Mouse (Mus musculus): ENCODE data around the gene Phpt1.

Phpt1 gene

DNA sequence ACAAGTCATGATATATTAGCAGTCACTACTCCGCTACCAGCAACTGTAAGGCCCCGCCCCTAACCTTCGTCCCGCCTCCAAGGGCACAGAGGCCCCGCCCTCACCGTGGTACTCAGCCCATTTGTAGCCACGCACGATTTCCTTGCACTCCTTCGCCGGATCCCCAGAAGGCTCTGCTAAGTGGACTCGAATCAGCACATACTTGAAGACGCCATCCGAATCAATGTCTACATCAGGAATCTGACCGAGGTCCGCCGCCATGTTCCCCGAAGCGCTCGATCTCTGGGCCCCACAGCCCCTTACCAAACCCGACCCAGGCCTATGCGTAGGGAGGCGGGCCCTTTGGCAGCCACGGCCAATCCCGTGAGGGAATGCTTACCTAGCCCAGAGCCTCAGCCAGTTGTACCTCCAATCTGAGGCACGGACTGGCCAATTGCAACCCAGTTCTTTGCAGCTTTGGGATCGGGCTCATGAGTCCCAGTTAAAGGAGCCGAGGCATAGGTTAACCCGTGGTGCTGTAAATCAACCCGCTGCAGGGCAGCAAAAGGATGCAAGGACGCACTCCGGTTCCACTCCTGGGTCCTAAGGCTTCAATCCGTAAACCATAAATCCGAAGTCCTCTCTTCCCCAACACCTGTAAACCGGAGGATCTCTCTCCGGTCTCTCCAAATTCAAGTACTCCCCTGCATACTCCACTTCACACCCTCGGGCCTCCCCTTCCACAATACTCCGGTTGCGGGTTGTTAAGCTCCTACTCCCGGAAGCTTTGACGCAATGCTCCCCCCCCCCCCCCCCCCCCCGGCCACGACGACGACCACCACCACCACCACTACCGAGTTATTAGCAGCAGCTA lies at the start of gene Phpt1, which contains the start of gene Mamdc4:
Phpt1 (minus strand) TSS at position 646 of the 853 bp plus-strand sequence.
Mamdc4 (minus strand) TSS at position 267 of the 853 bp plus-strand sequence.
- DNase-seq (ENCODE audit: inconsistent ontology term) = peak; percentile 98

DNA sequence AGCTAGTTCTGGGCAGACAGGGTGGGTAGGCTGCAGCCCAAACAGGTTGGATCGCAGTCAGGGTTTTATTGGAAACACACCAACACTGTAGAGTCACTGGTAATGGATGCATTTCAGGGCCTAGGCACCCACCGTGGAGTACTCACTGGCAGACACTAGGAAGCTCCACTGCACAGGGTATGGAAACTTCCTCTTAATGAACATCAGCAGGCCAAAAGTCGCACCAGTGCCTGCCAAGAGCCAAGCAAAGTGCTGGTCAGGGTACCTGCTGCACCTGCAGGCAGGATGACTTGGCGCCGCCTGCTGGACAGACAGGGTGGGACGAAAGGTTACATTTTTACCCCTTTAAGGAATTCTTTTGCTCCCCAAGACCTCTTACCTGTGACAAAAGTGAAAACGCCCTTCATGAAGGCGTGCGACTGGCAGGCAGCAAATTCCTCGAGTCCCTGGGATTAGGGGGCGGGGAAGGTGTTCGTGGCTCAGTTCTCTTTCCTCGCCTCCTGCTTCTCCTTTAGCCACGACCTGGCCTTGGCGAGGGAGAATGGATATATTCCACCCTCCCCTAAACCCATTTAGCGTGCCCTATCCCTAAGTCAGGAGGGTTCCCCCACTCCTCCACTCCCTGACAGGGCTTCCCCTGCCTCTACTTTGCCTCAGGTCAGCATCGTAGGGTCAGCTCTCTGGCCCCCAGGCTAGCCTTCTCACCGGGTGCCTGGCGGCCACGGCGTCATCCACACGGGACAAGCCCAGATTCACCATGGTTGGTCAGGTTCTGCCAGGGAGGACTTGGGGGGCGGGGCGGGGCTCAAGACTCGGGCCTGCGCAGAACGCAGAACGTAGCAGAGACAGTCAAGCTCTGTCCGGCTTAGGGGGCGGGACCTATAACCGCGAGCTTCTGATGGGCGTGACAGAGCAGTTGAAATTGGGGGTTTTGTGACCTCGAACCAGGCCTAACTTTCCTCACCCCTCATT lies 46.5 kb upstream of the Phpt1 start, which contains the start of gene Tmem141:
Tmem141 (minus strand) TSS at position 777 of the 972 bp plus-strand sequence.
- peak; percentile 95 for DNase-seq (ENCODE audit: inconsistent ontology term)

DNA sequence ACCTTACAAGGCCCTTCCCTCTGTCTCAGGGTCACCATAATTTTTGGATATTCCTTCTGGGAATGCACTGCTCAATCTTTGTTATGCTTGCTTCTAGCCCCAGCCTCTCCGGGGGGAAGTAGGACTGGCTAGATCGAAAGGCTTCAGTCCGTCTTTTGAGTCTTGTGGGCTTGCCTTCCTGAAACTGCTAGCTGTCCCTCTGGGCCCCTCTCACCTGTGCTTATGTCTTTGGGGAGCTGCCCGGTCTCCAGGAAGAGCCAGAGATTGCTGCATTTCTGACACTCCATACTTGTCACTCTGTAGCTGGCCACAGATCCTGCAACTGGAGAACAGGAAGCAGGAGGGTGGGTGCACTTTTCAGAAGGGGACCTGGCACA lies 45.8 kb upstream of the Phpt1 start:
- no peak for DNase-seq (ENCODE audit: inconsistent ontology term)

DNA sequence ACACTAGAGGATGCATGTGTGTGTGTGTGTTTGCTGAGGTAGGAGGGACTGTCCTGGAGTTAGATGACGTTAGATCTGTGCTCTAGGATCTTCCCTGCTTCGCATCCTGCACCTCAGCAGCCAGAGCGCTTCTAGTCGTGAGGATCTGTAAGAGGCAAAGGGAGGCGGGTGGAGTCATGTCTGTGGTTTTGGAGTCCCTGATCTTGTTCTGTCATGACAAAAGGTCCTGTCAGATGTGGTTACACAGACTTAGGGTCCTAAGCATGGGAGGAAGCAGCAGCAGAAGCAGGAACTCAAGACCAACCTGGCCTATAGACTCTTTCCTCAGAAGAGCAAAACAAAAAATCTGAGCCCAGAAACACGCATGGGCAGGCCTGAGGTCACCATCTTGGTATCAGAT lies 45.4 kb upstream of the Phpt1 start:
- DNase-seq (ENCODE audit: inconsistent ontology term) = no peak

DNA sequence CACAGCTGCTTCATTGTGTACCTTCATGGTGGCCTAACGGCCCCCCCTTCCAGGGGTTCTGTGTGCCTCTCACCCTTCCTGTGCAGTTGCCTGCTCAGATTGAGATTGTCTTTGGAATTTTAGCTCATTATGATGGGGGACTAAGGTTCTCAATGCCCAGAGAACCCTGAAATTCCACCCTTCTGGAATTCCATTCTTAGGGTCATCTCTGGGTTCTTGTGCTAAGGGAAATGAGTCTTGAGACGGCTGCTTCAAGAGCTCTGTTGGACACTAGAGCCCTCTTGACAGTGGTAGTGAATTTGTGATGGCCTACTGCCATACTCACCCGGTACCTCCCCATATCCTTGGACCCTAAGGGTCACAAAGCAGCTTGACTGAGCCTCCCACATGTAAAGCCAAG lies 42.6 kb upstream of the Phpt1 start, which contains the start of gene Ccdc183:
Ccdc183 (minus strand) TSS at position 101 of the 400 bp plus-strand sequence.
- no peak for DNase-seq (ENCODE audit: inconsistent ontology term)

DNA sequence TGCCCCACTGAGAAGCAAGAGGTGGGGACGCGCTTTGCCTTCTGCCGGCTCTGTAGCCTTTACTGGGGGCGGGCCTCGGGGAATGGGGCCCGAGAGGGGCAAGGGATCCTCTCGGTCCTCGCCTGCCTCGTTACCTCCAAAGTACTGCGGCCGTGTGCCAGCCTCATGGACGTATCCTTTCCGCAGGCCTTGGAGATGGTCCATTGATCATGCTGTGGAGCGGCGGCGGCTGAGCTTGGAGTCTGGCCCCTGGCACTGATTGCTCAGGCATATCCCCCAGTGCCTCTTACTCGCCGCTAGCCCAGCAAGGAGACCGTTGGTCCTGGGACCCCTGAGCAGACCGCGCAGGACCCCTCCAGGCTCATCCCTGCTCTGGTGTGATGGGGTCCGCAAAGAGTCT lies 41.4 kb upstream of the Phpt1 start:
- no peak for DNase-seq (ENCODE audit: inconsistent ontology term)

DNA sequence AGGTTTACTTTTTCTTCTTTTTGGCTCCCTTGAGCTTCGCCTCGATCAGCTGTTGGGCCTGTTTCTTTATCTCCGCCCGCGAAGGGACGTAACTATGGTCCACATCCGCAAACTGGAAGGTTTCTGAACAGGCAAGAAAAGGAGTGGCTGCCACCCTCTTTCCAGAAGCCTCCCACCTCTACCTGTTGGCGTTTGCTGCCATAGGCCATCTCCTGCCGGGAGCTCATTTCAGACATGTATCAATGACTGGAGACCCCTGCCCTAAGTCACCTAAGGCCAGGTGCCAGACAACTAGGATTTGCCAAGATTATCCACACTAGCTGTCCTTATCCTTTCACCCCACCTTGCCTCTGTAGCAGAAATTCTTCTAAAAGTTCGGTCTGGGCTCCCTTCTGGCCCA lies 33.6 kb upstream of the Phpt1 start:
- DNase-seq (ENCODE audit: inconsistent ontology term) = peak; percentile 3

DNA sequence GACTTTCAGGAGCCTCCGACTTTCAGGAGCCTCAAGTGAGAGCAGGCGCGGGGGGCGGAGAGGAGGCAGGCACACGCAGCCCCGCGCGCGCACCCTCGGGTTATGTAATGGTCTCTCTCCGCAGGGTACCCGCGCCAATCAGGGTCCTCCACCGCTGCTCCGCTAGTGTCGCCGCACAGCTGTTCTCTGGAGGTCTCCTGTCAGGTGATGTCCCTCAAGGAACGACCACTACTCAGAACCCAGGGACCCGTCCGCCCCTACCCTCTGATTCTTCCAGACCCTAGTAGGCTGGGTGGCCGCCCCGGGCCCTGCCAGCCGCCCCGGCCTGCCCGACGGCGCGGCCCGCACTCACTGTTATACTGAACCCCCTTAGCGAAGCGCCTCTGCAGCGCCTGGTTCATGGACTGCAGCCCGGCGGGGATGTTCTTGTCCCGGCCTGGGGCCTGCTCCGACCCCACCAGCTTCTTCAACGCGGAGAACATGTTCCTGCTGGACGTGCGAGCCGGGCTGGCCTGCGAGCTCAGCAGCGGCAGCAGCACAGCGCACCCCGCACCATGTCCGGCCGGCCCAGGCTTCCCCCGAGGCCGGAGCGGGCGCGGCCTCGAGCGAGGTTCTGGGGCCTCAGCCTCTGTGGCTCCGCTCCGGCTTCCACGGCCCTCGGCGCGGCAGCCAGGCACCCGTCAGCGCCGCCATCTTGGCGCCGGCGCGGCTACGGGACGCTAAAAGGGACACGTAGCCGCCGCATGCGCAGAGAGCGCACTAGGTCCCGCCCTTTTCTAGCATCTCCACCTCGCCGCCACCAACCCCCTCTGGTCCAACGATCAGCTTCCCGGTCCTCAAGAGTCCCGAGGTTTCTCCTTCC lies 33.0 kb upstream of the Phpt1 start, which contains the start of gene Rabl6:
Rabl6 (minus strand) TSS at position 761 of the 862 bp plus-strand sequence.
- DNase-seq (ENCODE audit: inconsistent ontology term) = peak; percentile 91

DNA sequence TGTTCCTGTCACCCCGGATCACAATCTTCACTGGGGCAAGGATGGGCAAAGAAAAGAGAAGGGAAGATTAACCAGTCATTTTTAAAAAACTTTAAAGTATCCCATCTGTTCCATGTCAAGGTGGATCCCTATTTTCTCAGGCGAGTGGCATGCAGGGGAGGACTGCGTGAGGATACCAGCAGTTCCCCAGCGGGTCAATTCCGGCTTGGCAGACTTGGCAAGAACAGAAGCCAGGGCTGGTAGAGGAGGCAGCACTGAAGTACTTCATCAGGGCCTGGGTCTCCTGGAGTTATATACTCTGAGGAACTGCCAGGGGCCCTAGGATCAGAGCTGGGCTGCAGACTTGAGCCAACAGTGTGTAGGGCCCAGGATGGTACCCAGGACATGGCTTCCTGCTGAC lies 27.5 kb upstream of the Phpt1 start:
- DNase-seq (ENCODE audit: inconsistent ontology term) = no peak

DNA sequence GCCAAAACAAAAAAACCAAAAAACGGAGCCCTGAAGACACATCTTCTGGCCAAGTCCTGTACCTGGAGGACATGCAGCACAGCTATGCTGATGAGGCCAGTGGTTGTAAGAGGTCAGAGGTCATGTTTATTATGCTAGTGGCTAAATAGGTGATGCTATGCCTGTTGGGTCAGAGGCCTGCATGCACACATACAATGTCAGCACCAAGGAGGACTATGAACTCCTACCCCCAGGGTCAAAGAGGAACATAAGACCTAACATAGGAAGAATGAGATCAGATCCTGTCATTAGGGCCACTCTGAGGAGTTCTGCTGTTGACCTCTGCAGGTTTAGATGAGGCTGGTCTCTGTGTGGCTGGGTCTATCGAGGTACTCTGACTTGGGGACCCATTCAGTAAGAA lies 25.0 kb upstream of the Phpt1 start:
- DNase-seq (ENCODE audit: inconsistent ontology term) = no peak

DNA sequence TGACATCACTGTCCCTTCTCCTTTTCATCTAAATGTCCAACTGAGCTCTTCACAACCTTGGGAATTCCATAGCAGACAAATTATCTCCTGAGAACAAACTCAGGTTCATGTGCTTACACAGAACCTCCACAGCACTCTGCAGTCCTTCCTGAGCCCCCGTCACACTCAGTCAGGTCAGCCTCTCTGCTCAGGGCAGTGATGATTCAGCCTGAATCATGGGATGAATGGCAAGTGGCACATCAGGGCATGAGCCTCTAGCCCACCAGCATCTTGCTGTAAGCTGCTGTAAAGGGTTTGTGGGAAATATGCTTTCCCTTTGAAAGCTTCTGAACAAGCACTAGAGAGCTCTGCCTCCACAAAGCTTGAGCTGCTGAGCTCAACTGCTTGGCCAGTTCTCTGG lies 23.7 kb upstream of the Phpt1 start:
- DNase-seq (ENCODE audit: inconsistent ontology term) = no peak

DNA sequence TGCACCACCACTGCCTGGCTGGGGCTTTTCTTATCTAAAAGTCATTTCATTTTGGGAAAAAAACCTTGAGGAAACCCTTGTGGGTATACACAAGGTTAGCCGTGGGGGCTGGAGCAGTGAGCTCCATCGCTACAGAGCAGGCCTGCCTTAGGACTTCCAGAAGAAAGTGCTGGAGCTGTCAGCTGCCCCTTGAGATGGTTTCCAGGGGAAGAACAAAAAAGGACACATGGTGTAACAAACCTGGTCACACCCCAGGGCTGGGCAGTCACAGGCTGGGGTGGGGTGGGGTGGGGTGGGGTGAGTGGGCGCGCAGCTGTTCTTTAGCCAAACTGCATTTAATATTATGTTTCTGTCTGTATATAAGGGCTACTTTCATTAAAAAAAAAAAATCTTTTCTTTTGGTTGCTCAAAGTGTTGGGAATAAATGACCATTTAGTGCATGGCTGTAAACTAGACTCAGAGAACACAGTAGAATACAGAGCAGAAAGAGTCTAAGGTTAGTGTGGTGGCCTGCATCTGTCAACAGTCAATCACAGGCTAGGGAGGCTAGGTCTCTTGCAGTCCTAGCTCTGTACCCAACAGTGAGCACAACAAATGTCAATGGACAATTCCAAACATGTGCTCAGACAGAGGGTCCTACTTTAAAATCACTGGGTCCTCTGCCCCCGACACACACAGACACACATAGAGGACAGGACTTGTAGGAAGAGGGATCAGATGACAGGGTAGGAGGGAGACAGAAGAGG lies 21.9 kb upstream of the Phpt1 start:
- no peak for DNase-seq (ENCODE audit: inconsistent ontology term)

DNA sequence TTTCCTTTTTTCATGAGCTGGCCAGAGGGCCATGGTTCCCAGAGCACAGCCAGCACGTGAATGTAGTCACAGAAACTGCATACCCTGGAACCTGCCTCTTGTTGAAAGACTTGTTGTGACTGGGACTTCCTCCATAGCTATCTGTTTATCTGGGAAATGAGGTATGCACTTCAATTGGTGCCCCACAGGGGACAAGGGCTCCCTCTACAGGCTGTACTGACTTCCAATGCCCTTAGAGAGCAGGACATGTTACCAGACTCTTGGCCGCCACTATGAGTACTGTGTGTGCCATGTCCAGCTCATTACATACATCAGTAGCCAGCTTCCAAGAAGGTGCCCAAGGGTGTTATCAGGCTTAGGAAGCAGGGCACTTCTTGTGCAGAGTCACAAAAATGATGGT lies 16.8 kb upstream of the Phpt1 start:
- no peak for DNase-seq (ENCODE audit: inconsistent ontology term)

DNA sequence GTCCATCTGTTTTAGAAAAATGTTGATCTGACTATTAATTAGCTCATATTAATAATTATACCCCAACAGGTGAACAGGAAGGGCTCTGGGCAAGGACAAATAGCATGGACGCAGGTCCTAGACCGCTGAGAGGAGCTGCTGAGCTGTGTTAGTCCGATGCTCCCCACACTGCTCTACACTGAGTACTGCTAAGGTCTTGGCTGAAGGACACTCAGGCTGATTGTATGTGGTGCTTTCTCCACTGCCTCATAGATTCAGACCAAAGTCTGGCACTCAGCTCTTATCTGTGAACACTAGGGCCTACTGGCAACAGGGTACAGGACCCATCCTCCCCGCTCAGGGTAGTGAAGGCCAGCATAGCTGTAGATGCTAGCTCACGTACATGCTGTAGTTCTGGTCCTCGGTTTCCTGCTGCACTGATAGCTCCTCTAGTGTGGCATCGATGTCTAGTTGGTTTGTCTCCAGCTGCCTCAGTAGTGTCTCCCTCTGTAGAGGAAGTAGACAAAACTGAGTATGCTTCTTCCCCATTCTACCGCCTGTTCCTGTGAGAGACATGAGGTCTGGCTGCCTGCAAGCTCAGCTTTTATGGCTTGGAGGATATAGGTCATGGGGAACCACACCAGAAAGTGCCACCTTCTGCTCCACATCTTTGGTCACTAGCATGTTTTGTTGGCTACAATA lies 13.3 kb upstream of the Phpt1 start:
- DNase-seq (ENCODE audit: inconsistent ontology term) = no peak

DNA sequence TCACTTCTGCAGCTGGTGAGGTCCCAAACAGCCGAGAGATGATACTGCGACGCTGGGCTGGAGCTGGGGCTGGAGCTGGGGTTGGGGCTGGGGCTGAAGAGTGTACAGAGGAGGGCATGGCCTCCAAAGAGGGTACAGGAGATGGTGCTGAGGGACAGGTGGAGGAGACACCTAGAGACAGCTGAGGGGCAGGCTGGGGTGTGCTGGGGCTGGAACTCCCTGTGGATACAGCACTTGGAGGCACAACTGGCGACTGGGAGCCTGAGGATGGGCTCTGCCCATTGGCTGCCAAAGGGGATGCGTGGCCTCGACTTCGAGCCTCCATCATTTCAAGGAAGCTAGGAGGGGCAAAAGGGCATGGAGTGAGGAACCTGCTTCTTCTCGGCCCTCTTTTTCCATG lies 12.3 kb upstream of the Phpt1 start:
- DNase-seq (ENCODE audit: inconsistent ontology term) = no peak

DNA sequence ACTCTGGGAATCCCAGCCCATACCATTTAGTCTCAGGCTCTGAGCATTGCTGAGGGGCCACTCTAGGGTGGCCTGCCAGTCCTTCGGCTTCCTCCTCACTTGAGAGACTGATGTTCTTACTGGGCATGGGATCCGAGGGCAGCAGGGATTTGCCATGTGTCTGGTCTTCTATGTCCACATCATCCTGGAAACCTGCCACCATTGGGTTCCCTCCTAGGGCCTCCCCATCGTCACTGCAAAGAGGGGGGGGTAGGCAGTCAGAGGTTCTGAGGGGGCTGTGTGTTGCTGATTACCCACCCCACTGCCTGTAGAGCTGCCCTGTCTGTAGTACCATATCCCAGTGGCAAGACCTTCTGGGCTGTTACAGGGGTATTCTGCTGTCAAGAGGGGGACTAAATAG lies 10.6 kb upstream of the Phpt1 start:
- DNase-seq (ENCODE audit: inconsistent ontology term) = no peak

DNA sequence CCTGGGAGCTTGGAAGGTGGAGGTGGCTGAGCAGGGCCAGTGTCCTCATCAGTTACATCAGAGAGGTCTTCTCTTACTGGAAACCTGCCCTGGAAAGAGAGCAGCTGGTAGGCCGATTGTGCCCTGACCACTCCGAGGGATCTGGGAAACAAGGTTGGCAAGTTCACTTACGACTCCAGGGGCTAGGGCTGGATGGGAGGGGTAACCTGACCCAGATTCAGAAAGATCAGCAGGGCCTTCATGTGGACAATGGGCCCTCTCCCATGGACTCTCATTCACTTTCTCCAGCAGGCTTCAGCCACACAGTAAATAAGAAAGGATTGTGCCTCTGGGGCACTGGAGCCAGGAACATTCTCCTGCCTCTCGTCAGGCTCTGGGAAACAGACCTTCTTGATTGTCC lies 9.8 kb upstream of the Phpt1 start:
- no peak for DNase-seq (ENCODE audit: inconsistent ontology term)

DNA sequence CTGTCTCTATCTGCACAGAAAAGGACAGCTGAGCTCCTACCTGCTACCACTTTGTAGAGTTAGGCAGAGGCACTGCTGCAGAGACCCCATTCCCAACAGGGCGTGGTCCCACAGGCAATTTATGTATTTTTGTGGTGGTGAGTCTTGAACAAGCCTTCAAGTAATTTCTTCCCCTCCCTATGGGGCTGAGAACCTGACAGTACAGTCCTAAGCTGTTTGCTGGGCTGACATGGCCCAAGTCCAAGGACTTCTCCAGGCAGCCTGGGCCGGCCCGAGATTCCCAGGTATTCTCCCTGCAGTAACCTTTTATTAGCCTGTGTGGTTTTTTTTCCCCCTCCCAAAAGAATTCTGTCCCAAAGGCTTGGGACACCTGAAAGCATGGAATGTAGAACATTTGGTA lies 9.1 kb upstream of the Phpt1 start:
- DNase-seq (ENCODE audit: inconsistent ontology term) = no peak

DNA sequence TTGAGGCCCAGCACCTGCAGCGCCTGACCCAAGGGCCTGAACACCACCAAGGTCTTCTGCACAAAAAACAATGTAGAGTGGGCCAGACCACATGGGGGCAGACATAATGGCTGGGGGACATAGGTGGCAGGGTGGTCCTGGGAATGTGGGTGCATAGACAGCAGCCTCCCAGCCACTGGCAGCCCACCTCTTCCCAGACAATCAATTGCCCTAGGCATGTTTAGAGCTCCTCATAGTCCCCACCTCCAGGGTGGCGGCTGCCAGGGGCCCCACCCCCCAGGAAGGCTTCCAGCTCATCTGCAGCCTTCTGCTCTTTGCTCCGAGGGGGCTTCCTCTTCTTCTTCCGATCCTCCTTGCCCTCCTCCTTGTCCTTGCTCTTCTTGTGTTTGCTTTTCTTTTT lies 8.5 kb upstream of the Phpt1 start:
- DNase-seq (ENCODE audit: inconsistent ontology term) = no peak

DNA sequence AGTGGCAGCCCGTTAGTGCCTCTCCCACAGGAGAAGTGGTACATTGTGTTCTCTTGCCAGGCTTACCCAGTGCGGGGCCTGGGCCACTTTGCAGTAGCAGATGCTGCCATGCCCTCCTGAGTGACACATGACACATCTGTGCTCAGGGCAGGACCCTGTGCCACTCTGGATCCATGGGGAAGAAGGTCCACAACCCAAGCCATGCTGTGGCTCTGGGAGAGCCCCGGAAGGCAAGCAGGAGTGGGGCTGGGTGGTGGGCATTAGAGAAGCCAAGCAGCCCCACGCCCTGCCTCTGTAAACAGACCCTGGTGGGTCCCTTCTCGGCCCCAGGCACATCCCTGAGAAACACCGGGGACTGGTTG lies 8.1 kb upstream of the Phpt1 start:
- no peak for DNase-seq (ENCODE audit: inconsistent ontology term)
